Comparison of ENCODE assay signal across 8 mouse cellular contexts in genomic region chr3:135469974-135470373, GRCm38 (mm10). TPM values are rescaled to one million over a fixed set of nuclear protein-coding genes. Genes with fewer than 3 reads are reported as not detected.
A peak's percentile ranks its signal among the peaks of the same experiment; 100 is the strongest.
DNase-seq lines count a peak whose midpoint lies in the region; ATAC-seq lines count a peak whose summit lies in the region.

No protein-coding gene starts in this region.

- DNase-seq in urinary bladder, adult 18-20 months (ENCODE audit: low spot score in 2 of 2), result peak; percentile 55 to 74
- DNase-seq in urinary bladder, adult 2 months (ENCODE audit: low spot score), result no peak
- DNase-seq in cerebellum, postnatal 14 days, result peak; percentile 81 to 83
- peak; percentile 82 for DNase-seq in heart, postnatal 4 days
- DNase-seq in layer of hippocampus, adult 9-10 months (ENCODE audit: low spot score), result peak; percentile 35
- peak; percentile 89 for DNase-seq in urinary bladder, postnatal 14 days (ENCODE audit: low spot score)
- DNase-seq in spleen, adult 18-20 months, result no peak

- peak; percentile 41 for ATAC-seq in megakaryocyte progenitor cell, adult 5-6 weeks (replicated peaks; ENCODE audit: poor library complexity)

RNA-seq across cellular contexts. Expression of gene Manba, which starts 15.4 kb away (rescaled TPM):
- polyA plus RNA-seq in urinary bladder, adult 2 months (2012; rRNA removed), result 9.8 and 16.3 TPM in 2 replicates
- total RNA-seq in heart, postnatal 4 days (2021), result 10 to 100 TPM; 24.8 to 26.6 TPM
- 29.1 and 30.4 TPM in 2 replicates for total RNA-seq in megakaryocyte progenitor cell, adult 5-6 weeks (2015)
- total RNA-seq in megakaryocyte progenitor cell, adult 5-6 weeks (2017), result 30.4 and 33.8 TPM in 2 replicates

RNA-seq across cellular contexts. Expression of gene Ube2d3, which starts 32.0 kb away (rescaled TPM):
- polyA plus RNA-seq in urinary bladder, adult 2 months (2012; rRNA removed), result 217 and 252 TPM in 2 replicates
- 100 to 1,000 TPM; 389 to 397 TPM for total RNA-seq in heart, postnatal 4 days (2021)
- 570 and 584 TPM in 2 replicates for total RNA-seq in megakaryocyte progenitor cell, adult 5-6 weeks (2015)
- 744 and 755 TPM in 2 replicates for total RNA-seq in megakaryocyte progenitor cell, adult 5-6 weeks (2017)

RNA-seq across cellular contexts. Expression of gene Cisd2, which starts 46.2 kb away (rescaled TPM):
- polyA plus RNA-seq in urinary bladder, adult 2 months (2012; rRNA removed), result 27.1 and 33.8 TPM in 2 replicates
- total RNA-seq in heart, postnatal 4 days (2021), result 10 to 100 TPM; 35.6 to 38.2 TPM
- 51.1 and 55.0 TPM in 2 replicates for total RNA-seq in megakaryocyte progenitor cell, adult 5-6 weeks (2015)
- total RNA-seq in megakaryocyte progenitor cell, adult 5-6 weeks (2017), result 34.8 and 39.4 TPM in 2 replicates

Comparison
In these comparisons a context has a peak if more than half of its experiments do, and no peak if none do; other contexts are left out.
1. DNase-seq: peak in urinary bladder, adult 18-20 months (2 of 2), cerebellum, postnatal 14 days (2 of 2), heart, postnatal 4 days (single experiment), layer of hippocampus, adult 9-10 months (single experiment) and urinary bladder, postnatal 14 days (single experiment); none in urinary bladder, adult 2 months (single experiment) and spleen, adult 18-20 months (0 of 2).